Mouse (Mus musculus) cortical plate, adult 2 months (tissue): ENCODE measurements at regions not wholly inside any gene's neighbourhood (a gene's known extent, or its start where the extent isn't known, plus 50 kb on each side); places are given as distances from the start of the nearest gene placed in this dataset.

ENCODE experiments used
- H3K27ac ChIP-seq: fragments of 200-500 bp; 2 replicates; pipeline ENCODE4 v1.5.1; 2012; ENCODE audit warnings: low read length, control low read depth, inconsistent platforms; ENCODE audit not compliant: insufficient read depth
- H3K4me1 ChIP-seq: fragments of 200-500 bp; 2 replicates; pipeline ENCODE4 v1.6.1; 2011; ENCODE audit warnings: low read length; ENCODE audit not compliant: control insufficient read depth, insufficient read depth
- H3K4me3 ChIP-seq: fragments of 200-500 bp; 2 replicates; pipeline ENCODE4 v1.5.1; 2011; ENCODE audit warnings: mild to moderate bottlenecking, low read length, control low read depth; ENCODE audit not compliant: insufficient read depth
- CTCF ChIP-seq: fragments of 200-500 bp; IDR thresholded peaks from 2 replicates; pipeline ENCODE4 v1.5.1; 2011; ENCODE audit warnings: mild to moderate bottlenecking, control low read depth, low read length; ENCODE audit not compliant: insufficient read depth; ENCODE audit errors: extremely low read depth
- POLR2A ChIP-seq: fragments of 200-500 bp; IDR thresholded peaks from 2 replicates; pipeline ENCODE4 v1.6.1; 2011; ENCODE audit warnings: mild to moderate bottlenecking, low read length, control low read depth; ENCODE audit not compliant: insufficient read depth; ENCODE audit errors: extremely low read depth

- TF ChIP-seq POLR2A (no peak), CTCF (no peak)
- peaks cover 7% of the 10 kb centered on the region; the same call in 1 of the 2 replicates for H3K4me1 ChIP-seq
- H3K27ac ChIP-seq: 0 out of 2 replicates have a peak overlapping the region, but pooled peaks have one; percentile 1
- H3K4me3 ChIP-seq: no peak overlapping the region
These were observed 208.2 kb downstream of the Gm10260 start for GRCm38 (mm10) chr13:97552236-97552635.

- Histone ChIP-seq H3K27ac (peak overlapping the region; percentile 84), H3K4me1 (peaks cover 7% of the 10 kb centered on the region; the same call in 1 of the 2 replicates), H3K4me3 (no peak overlapping the region)
- no peak for TF ChIP-seq POLR2A
- no peak for TF ChIP-seq CTCF
These were observed 209.6 kb downstream of the Gm10260 start for GRCm38 (mm10) chr13:97550880-97551279.

- peaks cover 7% of the 10 kb centered on the region; the same call in 1 of the 2 replicates for H3K4me1 ChIP-seq
- H3K4me3 ChIP-seq: no peak overlapping the region
- H3K27ac ChIP-seq: peak overlapping the region; percentile 92
- no peak for TF ChIP-seq POLR2A
- no peak for TF ChIP-seq CTCF
These were observed 210.3 kb downstream of the Gm10260 start for GRCm38 (mm10) chr13:97550172-97550571.

- TF ChIP-seq POLR2A (no peak), CTCF (no peak)
- Histone ChIP-seq H3K4me1 (peaks cover 7% of the 10 kb centered on the region; the same call in 1 of the 2 replicates), H3K27ac (peak overlapping the region; percentile 47), H3K4me3 (no peak overlapping the region)
These were observed 211.0 kb downstream of the Gm10260 start for GRCm38 (mm10) chr13:97549384-97549783.

GRCm38 (mm10) chr13:97548527-97548977 is 211.9 kb downstream of the Gm10260 start:
- Histone ChIP-seq H3K4me3 (no peak overlapping the region), H3K27ac (peak overlapping the region; percentile 47), H3K4me1 (peaks cover 5% of the 10 kb centered on the region; the same call in 1 of the 2 replicates)
- TF ChIP-seq CTCF: no peak
- no peak for TF ChIP-seq POLR2A

- H3K4me1 ChIP-seq: peaks cover 4% of the 10 kb centered on the region; the same call in 1 of the 2 replicates
- no peak for TF ChIP-seq POLR2A
- no peak overlapping the region for H3K27ac ChIP-seq
These were observed 213.5 kb downstream of the Gm10260 start for GRCm38 (mm10) chr13:97546936-97547335.

GRCm38 (mm10) chr13:97545971-97546454 is 214.4 kb downstream of the Gm10260 start:
- H3K4me1 ChIP-seq: peaks cover 2% of the 10 kb centered on the region; the same call in 1 of the 2 replicates
- H3K27ac ChIP-seq: no peak overlapping the region
- TF ChIP-seq POLR2A (no peak), CTCF (no peak)

More at GRCm38 (mm10) chr13:97546936-97547335, 213.5 kb downstream of the Gm10260 start:
- H3K4me3 ChIP-seq: no peak overlapping the region

GRCm38 (mm10) chr13:97539686-97540085 is 220.7 kb downstream of the Gm10260 start:
- no peaks in the 10 kb centered on the region for H3K4me1 ChIP-seq
- no peak for TF ChIP-seq POLR2A
- TF ChIP-seq CTCF: no peak
- H3K27ac ChIP-seq: no peak overlapping the region
- H3K4me3 ChIP-seq: no peak overlapping the region

More at GRCm38 (mm10) chr13:97545971-97546454, 214.4 kb downstream of the Gm10260 start:
- no peak overlapping the region for H3K4me3 ChIP-seq

GRCm38 (mm10) chr13:97538441-97538840 is 222.0 kb downstream of the Gm10260 start:
- Histone ChIP-seq H3K4me1 (no peaks in the 10 kb centered on the region), H3K4me3 (peak overlapping the region; percentile 44), H3K27ac (peak overlapping the region; percentile 45; the same call in 1 of the 2 replicates)
- TF ChIP-seq POLR2A: no peak
- no peak for TF ChIP-seq CTCF

- Histone ChIP-seq H3K4me3 (peak overlapping the region; percentile 44; the same call in 1 of the 2 replicates), H3K4me1 (no peaks in the 10 kb centered on the region), H3K27ac (no peak overlapping the region)
- TF ChIP-seq CTCF (no peak), POLR2A (no peak)
These were observed 222.7 kb downstream of the Gm10260 start for GRCm38 (mm10) chr13:97537686-97538085.

GRCm38 (mm10) chr13:97537206-97537605 is 223.2 kb downstream of the Gm10260 start:
- TF ChIP-seq CTCF: no peak
- no peak for TF ChIP-seq POLR2A
- Histone ChIP-seq H3K4me1 (no peaks in the 10 kb centered on the region), H3K27ac (0 out of 2 replicates have a peak overlapping the region, but pooled peaks have one; percentile 49), H3K4me3 (no peak overlapping the region)
